Mouse (Mus musculus): ENCODE results near the gene Sdccag8.

- TF ChIP-seq CTCF (conservative IDR thresholded peaks at IDR 0.05; ENCODE audit: insufficient read depth, insufficient read length, low read depth, low read length): no peak
- TF ChIP-seq POLR2A (IDR thresholded peaks at IDR 0.05; ENCODE audit: low read depth, low read length): no peak
Measured at GRCm38 (mm10) chr1:176946796-176947181, 132.3 kb downstream of the Sdccag8 start.
